Mouse (Mus musculus) lung, adult 10 weeks (tissue): ENCODE data around the gene Prr15l. TPM values are rescaled to one million over a fixed set of nuclear protein-coding genes. Genes with fewer than 3 reads are reported as not detected.

Experiments
- polyA plus RNA-seq: library from polyadenylated mRNA; stranded (reverse); fragments of 350-450 nt; fragmentation: Illumina TruSeq; extraction: RNeasy Lipid Tissue Mini Kit (QIAGEN cat#74804); gene quantifications from one replicate; pipeline ENCODE4 v1.2.3, GENCODE M21; 2014; ENCODE audit warnings: low read depth, low replicate concordance; ENCODE audit not compliant: insufficient read depth

Prr15l gene
- 99.6 TPM for polyA plus RNA-seq

DNA sequence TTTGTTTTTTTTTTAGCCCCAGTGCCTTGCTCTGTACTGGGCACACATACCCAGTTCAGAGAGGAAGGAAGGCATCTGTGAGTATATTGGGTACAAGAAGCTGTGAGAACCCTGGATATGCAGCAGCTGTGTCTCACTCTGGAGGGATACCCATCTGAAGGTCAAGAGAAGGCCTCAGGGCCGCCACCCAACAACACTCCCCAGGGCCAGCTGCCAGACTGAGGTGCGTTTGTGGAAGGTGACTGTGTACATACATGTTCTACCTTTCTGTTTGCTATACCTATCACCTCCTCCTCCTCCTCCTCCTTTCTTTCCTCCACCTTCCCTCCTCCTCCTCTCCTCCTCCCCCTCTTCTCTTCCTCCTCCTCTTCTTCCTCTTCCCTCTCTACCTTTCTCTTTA lies at the start of gene Prr15l:
Prr15l (plus strand) TSS at position 17 of the 400 bp plus-strand sequence.

DNA sequence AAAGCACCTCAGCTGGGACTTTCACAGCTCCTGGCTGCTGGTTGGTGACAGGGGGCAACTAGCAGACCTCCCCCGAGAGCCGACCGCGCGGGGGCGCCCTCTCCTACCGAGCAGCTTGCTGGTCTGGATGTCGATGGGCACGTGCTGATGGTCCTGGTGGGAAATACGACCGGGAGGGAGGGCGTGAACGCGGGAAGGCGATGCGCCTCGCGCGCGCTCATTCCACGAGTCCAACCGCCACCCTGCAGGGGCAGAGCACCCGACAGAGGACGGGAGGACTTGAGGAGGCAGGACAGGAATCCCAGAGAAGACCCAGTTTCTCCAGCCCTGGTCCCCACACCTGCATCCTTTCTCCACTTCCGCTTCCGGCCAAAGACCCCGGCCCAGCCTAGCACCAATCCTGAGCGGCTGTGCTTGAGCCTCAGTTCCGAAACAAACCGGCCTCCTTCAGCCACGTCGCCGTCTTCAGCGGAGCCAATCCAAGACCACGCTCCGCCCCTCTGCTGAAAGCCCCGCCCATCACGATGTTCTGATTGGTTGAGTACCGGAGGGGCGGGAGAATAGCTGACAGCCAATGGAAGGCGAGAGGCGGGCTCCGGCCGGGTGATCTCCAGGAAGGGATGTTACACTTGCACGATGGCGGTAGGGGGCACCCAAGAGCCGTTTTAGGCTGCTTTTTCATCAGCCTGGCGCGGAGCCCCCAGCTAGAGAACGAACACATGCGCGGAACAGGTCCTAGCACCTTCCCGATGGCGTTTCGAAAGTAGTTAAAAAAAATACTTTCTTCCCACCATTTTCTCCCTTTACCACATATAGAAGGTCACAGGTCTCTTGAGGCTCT lies 11.6 kb upstream of the Prr15l start, which contains the start of gene Cdk5rap3:
Cdk5rap3 (minus strand) TSS at position 453 of the 841 bp plus-strand sequence.

DNA sequence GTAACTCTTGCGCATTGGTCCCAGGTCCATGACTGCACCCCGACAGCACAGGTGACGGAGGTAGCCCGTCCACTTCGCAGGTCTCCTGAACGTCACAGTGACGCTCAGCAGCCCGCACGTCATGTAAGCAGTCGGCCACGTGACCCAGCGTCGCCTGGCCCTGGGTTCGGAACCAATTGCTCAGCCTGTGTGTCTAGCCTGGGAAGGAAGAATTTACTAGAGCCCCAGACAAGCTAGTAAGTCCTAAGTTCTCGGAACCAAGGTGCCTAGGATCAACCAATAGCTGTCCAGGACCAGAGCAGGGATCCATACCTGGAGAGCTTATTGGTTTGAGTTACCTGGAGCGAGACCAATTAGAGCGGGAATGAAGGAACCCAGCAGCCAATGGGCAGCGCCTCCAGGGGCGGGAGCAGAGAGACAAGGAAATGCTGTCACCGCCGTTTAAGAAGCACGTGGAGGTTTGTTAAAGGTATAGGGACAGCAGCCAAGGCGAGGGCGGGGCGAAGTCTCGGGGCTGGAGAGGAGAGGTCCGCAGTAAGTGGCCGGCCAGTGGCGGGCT lies 15.9 kb downstream of the Prr15l start, which contains the start of gene Pnpo:
Pnpo (minus strand) TSS at position 241 of the 559 bp plus-strand sequence.

DNA sequence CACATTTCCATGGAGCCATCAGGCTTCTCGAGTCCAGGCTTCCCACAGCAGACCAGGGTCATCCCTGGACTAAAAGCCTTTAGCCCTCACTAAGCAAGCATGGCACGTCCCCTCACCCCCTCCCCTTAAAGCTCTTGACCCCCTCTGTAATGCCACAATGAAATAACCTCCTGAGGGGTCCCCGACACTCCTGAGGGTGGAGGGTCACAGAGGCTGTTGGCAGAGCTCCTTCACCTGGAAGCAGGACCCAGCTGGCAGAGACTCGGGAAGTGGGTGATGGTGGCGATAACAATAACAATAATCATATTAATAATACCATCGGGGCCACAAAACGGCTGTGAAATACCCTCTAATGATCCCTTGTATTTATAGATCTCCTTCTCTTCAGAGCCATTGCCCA lies 55.0 kb downstream of the Prr15l start, which contains the start of gene Sp2:
Sp2 (minus strand) TSS at position 101 of the 400 bp plus-strand sequence.

Other genes with a start within 250 kb of the Prr15l start
- gene Snx11, start 150.5 kb upstream of the Prr15l start, polyA plus RNA-seq: 19.2 TPM
- gene Cbx1, start 139.0 kb upstream of the Prr15l start, polyA plus RNA-seq: 30.2 TPM
- 97.1 TPM for gene Nfe2l1, start 98.1 kb upstream of the Prr15l start, polyA plus RNA-seq
- gene Copz2, start 78.2 kb upstream of the Prr15l start, polyA plus RNA-seq: 43.4 TPM
- 28.8 TPM for gene Cdk5rap3, start 11.6 kb upstream of the Prr15l start, polyA plus RNA-seq
- 18.9 TPM for gene Pnpo, start 15.9 kb downstream of the Prr15l start, polyA plus RNA-seq
- gene Sp2, start 54.9 kb downstream of the Prr15l start, polyA plus RNA-seq: 6.9 TPM
- gene Sp6, start 85.3 kb downstream of the Prr15l start, polyA plus RNA-seq: 2.2 TPM
- 12.5 TPM for gene Scrn2, start 101.8 kb downstream of the Prr15l start, polyA plus RNA-seq
- 4.8 TPM for gene Lrrc46, start 113.3 kb downstream of the Prr15l start, polyA plus RNA-seq
- gene Mrpl10, start 113.5 kb downstream of the Prr15l start, polyA plus RNA-seq: 40.3 TPM
- gene Osbpl7, start 122.5 kb downstream of the Prr15l start, polyA plus RNA-seq: 5.0 TPM
- gene Tbx21, start 187.2 kb downstream of the Prr15l start, polyA plus RNA-seq: 1.2 TPM
- 20.8 TPM for gene Tbkbp1, start 223.4 kb downstream of the Prr15l start, polyA plus RNA-seq